Mouse (Mus musculus): ENCODE results near the gene Sdk1. TPM values are rescaled to one million over a fixed set of nuclear protein-coding genes. Genes with fewer than 3 reads are reported as not detected.

Gene Sdk1
- polyA plus RNA-seq, 1 experiment from 2014 or later: 0.76 TPM

GRCm38 (mm10) chr5:141542890-141543666 lies 301.8 kb downstream of the Sdk1 start:
- no peak for DNase-seq (ENCODE audit: low spot score)
- 25% methylated on average over 8 of the region's 8 CpGs for WGBS
- peak overlapping the region; percentile 25; the same call in 1 of the 2 replicates for H3K27ac ChIP-seq
- peaks cover 36% of the 10 kb centered on the region for H3K4me1 ChIP-seq
- no peaks in the 10 kb centered on the region for H3K36me3 ChIP-seq
- H3K27me3 ChIP-seq (ENCODE audit: low read depth, poor library complexity, severe bottlenecking): no peaks in the 10 kb centered on the region
- no peaks in the 10 kb centered on the region for H3K9me3 ChIP-seq (replicated peaks)
- no peak overlapping the region for H3K4me3 ChIP-seq

- H3K4me3 ChIP-seq: no peak overlapping the region
- peaks cover 35% of the 10 kb centered on the region for H3K4me1 ChIP-seq
- no peak overlapping the region for H3K27ac ChIP-seq
- H3K36me3 ChIP-seq: no peaks in the 10 kb centered on the region
- H3K27me3 ChIP-seq (ENCODE audit: low read depth, poor library complexity, severe bottlenecking): no peaks in the 10 kb centered on the region
- H3K9me3 ChIP-seq (replicated peaks): no peaks in the 10 kb centered on the region
- 61% methylated on average over 9 of the region's 9 CpGs for WGBS
- no peak for DNase-seq (ENCODE audit: low spot score)
Observed at GRCm38 (mm10) chr5:141553444-141553843, 312.2 kb downstream of the Sdk1 start.

DNA sequence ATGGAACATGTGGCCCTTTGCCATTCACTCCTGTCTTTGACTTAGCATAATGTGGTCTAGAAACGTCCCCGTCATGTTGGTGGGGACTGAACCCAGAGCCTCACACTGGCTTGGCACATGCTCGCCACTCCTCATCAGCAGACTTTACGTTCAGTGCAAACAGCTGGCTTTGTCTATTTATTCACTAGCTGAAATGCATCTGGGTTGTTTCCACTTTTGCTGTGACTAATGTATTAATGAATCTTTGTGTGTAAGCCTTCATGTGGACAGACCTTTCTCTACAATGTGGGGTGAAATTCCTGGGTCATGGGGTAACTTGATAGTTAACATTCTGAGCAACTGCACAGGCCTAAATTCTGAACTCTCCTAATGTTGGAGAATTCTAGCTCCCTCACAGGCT lies 317.4 kb downstream of the Sdk1 start:
- WGBS: 74% methylated on average over 4 of the region's 4 CpGs
- Histone ChIP-seq H3K9me3 (replicated peaks) (no peaks in the 10 kb centered on the region), H3K36me3 (no peaks in the 10 kb centered on the region), H3K27me3 (ENCODE audit: low read depth, poor library complexity, severe bottlenecking) (no peaks in the 10 kb centered on the region), H3K4me3 (no peak overlapping the region), H3K27ac (no peak overlapping the region), H3K4me1 (peaks cover 28% of the 10 kb centered on the region)
- DNase-seq (ENCODE audit: low spot score): no peak

DNA sequence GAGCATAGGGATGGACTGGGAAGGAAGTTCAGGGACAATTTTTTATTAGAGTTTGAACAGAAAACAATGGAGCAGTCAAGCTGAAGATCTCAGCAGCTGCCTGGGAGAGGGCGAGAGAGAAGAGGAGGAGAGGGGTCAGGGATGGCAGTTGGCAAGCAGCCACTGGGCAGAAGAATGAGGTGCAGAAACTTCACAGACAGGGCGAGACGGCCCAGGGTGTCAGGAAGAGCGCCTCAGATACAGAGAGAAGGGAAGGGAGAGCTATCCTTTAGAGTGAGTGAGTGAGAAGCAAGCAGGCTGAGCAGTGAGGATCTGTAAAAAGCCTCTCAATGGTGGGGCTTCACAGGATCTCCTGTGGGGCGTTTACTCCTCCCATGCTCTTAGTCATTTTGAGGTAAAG lies 319.0 kb downstream of the Sdk1 start:
- H3K4me3 ChIP-seq: no peak overlapping the region
- no peaks in the 10 kb centered on the region for H3K36me3 ChIP-seq
- no peak overlapping the region for H3K27ac ChIP-seq
- no peaks in the 10 kb centered on the region for H3K27me3 ChIP-seq (ENCODE audit: low read depth, poor library complexity, severe bottlenecking)
- no peak for DNase-seq (ENCODE audit: low spot score)
- peaks cover 15% of the 10 kb centered on the region for H3K4me1 ChIP-seq
- WGBS: 50% methylated on average over 5 of the region's 5 CpGs
- no peaks in the 10 kb centered on the region for H3K9me3 ChIP-seq (replicated peaks)

DNA sequence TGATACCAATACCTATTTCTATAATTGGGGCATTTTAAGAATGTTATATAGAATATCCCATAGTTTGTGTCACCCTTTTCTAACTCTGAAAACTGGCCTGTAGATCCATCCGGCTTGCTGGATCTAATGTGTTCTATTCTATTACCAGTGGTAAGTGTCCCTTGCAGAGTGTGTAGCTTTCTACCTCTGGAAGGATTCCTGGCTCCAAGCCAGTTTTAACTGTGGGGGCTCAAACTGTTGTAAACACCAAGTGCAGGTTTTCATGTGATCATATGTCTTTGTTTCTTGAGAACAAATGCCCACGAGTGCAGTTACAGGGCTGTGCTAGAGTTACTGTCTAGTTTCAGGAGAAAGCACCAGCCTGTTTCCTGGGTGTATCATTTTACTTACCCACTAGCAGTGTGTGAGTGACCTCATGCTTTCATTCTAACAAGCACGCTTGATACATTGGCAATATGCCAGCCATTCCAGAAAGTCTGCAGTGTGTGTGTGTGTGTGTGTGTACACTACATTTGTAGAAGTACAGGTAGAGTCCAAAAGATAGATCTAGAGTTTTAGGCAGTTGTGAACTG lies 320.8 kb downstream of the Sdk1 start:
- no peak for DNase-seq (ENCODE audit: low spot score)
- no peaks in the 10 kb centered on the region for H3K27me3 ChIP-seq (ENCODE audit: low read depth, poor library complexity, severe bottlenecking)
- H3K4me1 ChIP-seq: peaks cover 7% of the 10 kb centered on the region
- H3K9me3 ChIP-seq (replicated peaks): no peaks in the 10 kb centered on the region
- H3K36me3 ChIP-seq: no peaks in the 10 kb centered on the region
- 85% methylated on average over 3 of the region's 3 CpGs for WGBS
- H3K27ac ChIP-seq: no peak overlapping the region
- H3K4me3 ChIP-seq: no peak overlapping the region

DNA sequence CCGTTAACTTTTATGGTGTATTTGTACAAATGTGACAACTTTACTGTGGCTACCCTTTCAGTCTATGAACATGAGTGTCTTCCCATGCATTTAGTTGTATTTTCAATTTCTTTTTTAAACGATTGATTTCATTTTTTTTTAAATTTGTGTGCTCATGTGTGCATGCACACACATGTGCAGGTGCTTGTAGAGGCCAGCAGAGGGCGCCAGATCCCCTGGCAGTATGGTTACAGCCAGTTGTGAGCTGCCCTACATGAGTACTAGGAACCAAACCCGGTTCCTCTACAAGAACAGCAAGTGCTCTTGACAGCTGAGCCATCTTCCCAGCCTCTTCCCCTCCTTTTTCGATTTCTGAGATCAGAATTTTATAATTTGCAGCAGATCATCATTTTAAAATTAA lies 322.9 kb downstream of the Sdk1 start:
- no peak overlapping the region for H3K27ac ChIP-seq
- no peak overlapping the region for H3K4me3 ChIP-seq
- no peak for DNase-seq (ENCODE audit: low spot score)
- no peaks in the 10 kb centered on the region for H3K36me3 ChIP-seq
- H3K27me3 ChIP-seq (ENCODE audit: low read depth, poor library complexity, severe bottlenecking): no peaks in the 10 kb centered on the region
- peaks cover 4% of the 10 kb centered on the region; the same call in 1 of the 2 replicates for H3K4me1 ChIP-seq
- 76% methylated on average over 5 of the region's 5 CpGs for WGBS
- no peaks in the 10 kb centered on the region for H3K9me3 ChIP-seq (replicated peaks)

DNA sequence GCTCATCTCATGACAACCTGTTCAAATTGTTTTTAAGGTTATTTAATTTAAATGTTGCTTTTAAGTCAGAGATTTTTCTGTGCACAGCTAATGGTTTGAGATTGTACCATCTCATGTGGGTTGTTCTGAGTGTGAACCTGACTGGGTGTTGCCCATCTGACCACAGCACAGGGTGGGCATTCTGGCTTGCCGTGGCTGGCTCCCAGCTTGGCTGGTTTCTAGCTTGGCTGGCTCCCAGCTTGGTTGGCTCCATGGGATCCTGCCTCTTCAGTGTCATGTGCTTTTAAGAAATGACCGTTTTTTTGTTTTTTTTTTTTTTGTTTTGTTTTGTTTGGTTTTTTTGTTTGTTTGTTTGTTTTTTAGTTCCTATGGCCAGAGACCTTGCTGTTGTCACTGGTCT lies 326.8 kb downstream of the Sdk1 start:
- no peak overlapping the region for H3K4me3 ChIP-seq
- WGBS: 87% methylated on average over 2 of the region's 2 CpGs
- no peak for DNase-seq (ENCODE audit: low spot score)
- no peaks in the 10 kb centered on the region for H3K27me3 ChIP-seq (ENCODE audit: low read depth, poor library complexity, severe bottlenecking)
- H3K36me3 ChIP-seq: no peaks in the 10 kb centered on the region
- H3K27ac ChIP-seq: no peak overlapping the region
- peaks cover 13% of the 10 kb centered on the region for H3K4me1 ChIP-seq
- H3K9me3 ChIP-seq (replicated peaks): no peaks in the 10 kb centered on the region

- Histone ChIP-seq H3K4me3 (no peak overlapping the region), H3K4me1 (peaks cover 13% of the 10 kb centered on the region), H3K27ac (no peak overlapping the region), H3K27me3 (ENCODE audit: low read depth, poor library complexity, severe bottlenecking) (no peaks in the 10 kb centered on the region), H3K36me3 (no peaks in the 10 kb centered on the region), H3K9me3 (replicated peaks) (no peaks in the 10 kb centered on the region)
- 87% methylated on average over 6 of the region's 6 CpGs for WGBS
- DNase-seq (ENCODE audit: low spot score): no peak
Observed at GRCm38 (mm10) chr5:141570442-141570841, 329.2 kb downstream of the Sdk1 start.

DNA sequence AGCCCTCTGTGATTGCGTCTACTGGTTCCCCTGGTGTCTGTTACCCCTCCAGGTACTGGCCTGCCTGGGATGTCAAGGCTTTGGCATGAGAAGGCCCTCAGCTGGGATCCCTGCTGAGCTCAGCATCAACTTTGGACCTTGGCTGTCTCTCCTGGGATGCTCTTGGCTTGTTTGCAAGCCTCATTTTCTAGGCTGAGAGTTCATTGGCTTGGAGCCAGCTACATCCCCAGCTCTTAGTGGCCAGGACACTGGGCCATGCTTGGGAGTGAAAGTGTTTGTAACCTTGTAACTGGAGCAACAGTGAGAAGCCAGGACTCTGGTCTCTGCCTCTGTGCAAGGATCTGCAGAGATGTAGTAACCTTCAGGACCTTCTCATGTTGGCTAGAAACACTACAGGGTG lies 333.0 kb downstream of the Sdk1 start:
- no peak for DNase-seq (ENCODE audit: low spot score)
- Histone ChIP-seq H3K36me3 (no peaks in the 10 kb centered on the region), H3K9me3 (replicated peaks) (no peaks in the 10 kb centered on the region), H3K27ac (no peak overlapping the region), H3K4me1 (peaks cover 8% of the 10 kb centered on the region), H3K4me3 (no peak overlapping the region), H3K27me3 (ENCODE audit: low read depth, poor library complexity, severe bottlenecking) (no peaks in the 10 kb centered on the region)
- 92% methylated on average over 1 of the region's 1 CpGs for WGBS

- WGBS: 95% methylated on average over 5 of the region's 5 CpGs
- no peak overlapping the region for H3K4me3 ChIP-seq
- H3K9me3 ChIP-seq (replicated peaks): no peaks in the 10 kb centered on the region
- H3K27me3 ChIP-seq (ENCODE audit: low read depth, poor library complexity, severe bottlenecking): no peaks in the 10 kb centered on the region
- no peak overlapping the region for H3K27ac ChIP-seq
- no peak for DNase-seq (ENCODE audit: low spot score)
- H3K36me3 ChIP-seq: no peaks in the 10 kb centered on the region
- H3K4me1 ChIP-seq: no peaks in the 10 kb centered on the region
Observed at GRCm38 (mm10) chr5:141591246-141591645, 350.0 kb downstream of the Sdk1 start.

DNA sequence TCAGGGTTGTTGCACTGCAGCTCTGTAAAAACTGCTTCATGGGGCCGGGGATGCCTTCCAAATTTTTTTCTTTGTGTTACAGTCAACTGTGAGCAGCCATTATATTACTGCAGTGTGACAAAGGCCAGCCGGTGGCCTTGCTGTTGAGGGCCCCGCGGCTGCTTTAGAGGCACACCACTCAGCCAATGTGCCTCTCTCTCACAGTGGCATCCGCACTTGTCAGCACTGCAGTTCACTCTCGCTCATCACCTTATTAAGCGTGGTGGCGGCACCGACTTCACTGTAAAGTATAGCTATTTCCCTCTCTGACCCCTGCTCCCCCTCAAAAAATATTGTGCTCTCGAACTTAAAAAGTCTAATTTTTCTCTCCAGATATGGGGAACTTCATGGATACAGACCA lies 371.4 kb downstream of the Sdk1 start:
- Histone ChIP-seq H3K4me1 (peaks cover 35% of the 10 kb centered on the region), H3K9me3 (replicated peaks) (no peaks in the 10 kb centered on the region), H3K27ac (0 out of 2 replicates have a peak overlapping the region, but pooled peaks have one; percentile 10), H3K36me3 (no peaks in the 10 kb centered on the region), H3K4me3 (no peak overlapping the region), H3K27me3 (ENCODE audit: low read depth, poor library complexity, severe bottlenecking) (no peaks in the 10 kb centered on the region)
- WGBS: 68% methylated on average over 10 of the region's 10 CpGs
- DNase-seq (ENCODE audit: low spot score): no peak

DNA sequence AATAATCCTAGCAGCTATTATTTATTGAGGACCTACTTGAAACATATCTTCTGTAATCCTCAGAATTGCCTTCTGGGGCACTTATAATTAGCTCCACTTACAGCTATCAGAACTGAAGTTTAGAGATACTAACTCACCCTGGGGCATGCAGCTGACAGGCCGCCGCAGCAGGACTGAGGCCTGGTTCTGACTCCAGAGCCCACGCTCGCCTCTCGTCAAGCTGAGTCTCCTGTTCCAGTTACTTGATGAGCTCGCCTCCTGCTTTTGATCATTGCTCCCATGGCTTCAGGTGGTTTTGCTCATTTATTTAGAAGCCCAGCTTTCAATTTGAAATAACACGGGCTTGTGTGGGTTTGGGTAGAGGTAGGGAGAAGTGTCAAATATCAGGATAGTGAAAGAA lies 374.5 kb downstream of the Sdk1 start:
- Histone ChIP-seq H3K27ac (no peak overlapping the region), H3K36me3 (no peaks in the 10 kb centered on the region), H3K4me3 (no peak overlapping the region), H3K9me3 (replicated peaks) (no peaks in the 10 kb centered on the region), H3K4me1 (peaks cover 43% of the 10 kb centered on the region), H3K27me3 (ENCODE audit: low read depth, poor library complexity, severe bottlenecking) (no peaks in the 10 kb centered on the region)
- WGBS: 31% methylated on average over 7 of the region's 7 CpGs
- DNase-seq (ENCODE audit: low spot score): peak; percentile 51

DNA sequence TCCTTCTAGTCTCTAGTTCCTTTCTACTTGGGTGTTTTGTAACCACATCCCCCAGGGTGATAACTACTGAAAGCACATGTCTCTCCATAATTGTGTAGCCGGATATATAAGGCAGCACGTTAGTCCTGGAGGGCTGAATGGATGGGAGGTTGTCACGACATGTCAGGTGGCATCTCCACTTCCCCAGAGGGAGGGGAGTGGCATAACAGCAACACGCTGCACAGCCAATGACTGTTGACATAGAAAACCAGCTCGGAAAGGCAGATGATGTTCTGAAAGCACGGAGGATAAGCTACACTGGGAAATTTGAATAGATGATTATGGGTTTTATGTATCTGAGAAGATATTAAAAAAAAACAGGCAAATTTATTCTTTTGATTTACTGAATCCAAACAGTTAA lies 376.4 kb downstream of the Sdk1 start:
- no peaks in the 10 kb centered on the region for H3K36me3 ChIP-seq
- peaks cover 39% of the 10 kb centered on the region for H3K4me1 ChIP-seq
- DNase-seq (ENCODE audit: low spot score): no peak
- H3K9me3 ChIP-seq (replicated peaks): no peaks in the 10 kb centered on the region
- no peaks in the 10 kb centered on the region for H3K27me3 ChIP-seq (ENCODE audit: low read depth, poor library complexity, severe bottlenecking)
- no peak overlapping the region for H3K27ac ChIP-seq
- no peak overlapping the region for H3K4me3 ChIP-seq
- WGBS: 74% methylated on average over 6 of the region's 6 CpGs
